23 mouse cellular contexts compared by ENCODE assay signal in the genomic region with DNA sequence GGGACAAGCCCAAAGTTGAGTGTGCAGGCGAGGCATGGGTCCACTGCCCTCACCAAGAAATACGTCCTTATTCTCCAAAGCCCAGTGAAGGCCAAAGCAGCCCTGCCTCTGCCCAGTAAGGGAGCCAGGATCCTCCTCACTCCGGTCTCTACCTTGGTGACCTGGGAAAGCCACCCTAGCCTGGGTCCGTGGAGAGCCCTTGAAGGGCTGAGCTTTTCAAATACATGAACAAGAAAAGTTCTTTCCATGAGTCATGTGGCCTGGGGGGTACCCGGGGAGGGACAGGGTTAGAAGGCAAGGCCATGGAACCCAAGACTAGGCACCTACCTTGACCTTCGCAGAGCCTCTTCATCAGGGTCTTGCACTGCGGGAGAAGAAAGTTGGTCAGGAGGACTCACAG. TPM values are rescaled to one million over a fixed set of nuclear protein-coding genes. Genes with fewer than 3 reads are reported as not detected.
DNase-seq lines count a peak whose midpoint lies in the region; ATAC-seq and TF ChIP-seq lines count a peak whose summit lies in the region.
"Had no signal": no experiment of that assay in that cellular context is flagged by ENCODE, and none has a peak within 500 bp of the region (broad histone marks: within the 10 kb centered on the region; RNA-seq: fewer than 3 reads in every experiment).

No protein-coding gene starts in this region.

- no peak overlapping the region for H3K4me2 ChIP-seq in heart, embryonic 12.5 days
- no peak overlapping the region for H3K4me2 ChIP-seq in intestine, embryonic 15.5 days (replicated peaks)
- no peak overlapping the region for H3K4me2 ChIP-seq in intestine, postnatal 0 days (replicated peaks; ENCODE audit: low read depth)
- no peak overlapping the region for H3K4me2 ChIP-seq in limb, embryonic 15.5 days
- H3K4me2 ChIP-seq in midbrain, embryonic 11.5 days: no peak overlapping the region
- H3K4me2 ChIP-seq: hindbrain, embryonic 12.5 days had no signal

- peak overlapping the region; percentile 41; the same call in 1 of the 2 replicates for H3K9ac ChIP-seq in heart, embryonic 12.5 days
- H3K9ac ChIP-seq in intestine, embryonic 15.5 days: no peak overlapping the region
- no peak overlapping the region for H3K9ac ChIP-seq in intestine, postnatal 0 days (ENCODE audit: low read depth, low read length)
- no peak overlapping the region for H3K9ac ChIP-seq in limb, embryonic 15.5 days
- no peak overlapping the region for H3K9ac ChIP-seq in midbrain, embryonic 11.5 days (ENCODE audit: low read length)
- H3K9ac ChIP-seq: hindbrain, embryonic 12.5 days; kidney, embryonic 15.5 days had no signal

- H3K4me1 ChIP-seq in heart, embryonic 12.5 days (replicated peaks): peaks cover 79% of the 10 kb centered on the region
- peaks cover 12% of the 10 kb centered on the region for H3K4me1 ChIP-seq in intestine, embryonic 15.5 days (replicated peaks)
- no peaks in the 10 kb centered on the region for H3K4me1 ChIP-seq in intestine, postnatal 0 days (replicated peaks; ENCODE audit: control insufficient read depth, insufficient read depth, low read length)
- peaks cover 62% of the 10 kb centered on the region for H3K4me1 ChIP-seq in limb, embryonic 15.5 days
- no peaks in the 10 kb centered on the region for H3K4me1 ChIP-seq in midbrain, embryonic 11.5 days (ENCODE audit: control insufficient read depth, insufficient read depth, low read length)

- H3K27me3 ChIP-seq in heart, embryonic 12.5 days (replicated peaks): no peaks in the 10 kb centered on the region
- no peaks in the 10 kb centered on the region for H3K27me3 ChIP-seq in intestine, embryonic 15.5 days (replicated peaks)
- no peaks in the 10 kb centered on the region for H3K27me3 ChIP-seq in intestine, postnatal 0 days (replicated peaks; ENCODE audit: control insufficient read depth, insufficient read depth, low read length)
- H3K27me3 ChIP-seq in limb, embryonic 15.5 days: no peaks in the 10 kb centered on the region
- H3K27me3 ChIP-seq in midbrain, embryonic 11.5 days (ENCODE audit: control insufficient read depth, insufficient read depth, low read length): no peaks in the 10 kb centered on the region; the same call in 1 of the 2 replicates
- H3K27me3 ChIP-seq: hindbrain, embryonic 12.5 days had no signal

- TF ChIP-seq CTCF in intestine, postnatal 0 days (IDR thresholded peaks at IDR 0.05; ENCODE audit: low read depth): no peak

- no peak overlapping the region for H3K4me3 ChIP-seq in heart, embryonic 12.5 days
- no peak overlapping the region for H3K4me3 ChIP-seq in intestine, embryonic 15.5 days (replicated peaks)
- no peak overlapping the region for H3K4me3 ChIP-seq in intestine, postnatal 0 days (ENCODE audit: low read depth, low read length)
- H3K4me3 ChIP-seq in limb, embryonic 15.5 days: no peak overlapping the region
- H3K4me3 ChIP-seq in midbrain, embryonic 11.5 days (ENCODE audit: low read depth, low read length): no peak overlapping the region
- H3K4me3 ChIP-seq: erythroblast, embryonic 14.5 days; forebrain, embryonic 10.5 days; hindbrain, embryonic 12.5 days; kidney, embryonic 15.5 days had no signal

- ATAC-seq in heart, embryonic 12.5 days (ENCODE audit: insufficient number of reproducible peaks, low FRiP score): no peak
- ATAC-seq in intestine, embryonic 15.5 days: no peak
- no peak for ATAC-seq in intestine, postnatal 0 days
- no peak for ATAC-seq in limb, embryonic 15.5 days (ENCODE audit: insufficient number of reproducible peaks, low FRiP score, low TSS enrichment, low read depth)
- ATAC-seq in midbrain, embryonic 11.5 days (ENCODE audit: low FRiP score): no peak
- ATAC-seq: hindbrain, embryonic 16.5 days; inflammation-experienced regulatory T-cells, adult 6 months had no signal

- peak overlapping the region; percentile 56; the same call in 1 of the 2 replicates for H3K27ac ChIP-seq in heart, embryonic 12.5 days (ENCODE audit: poor library complexity, severe bottlenecking)
- H3K27ac ChIP-seq in intestine, embryonic 15.5 days: peak overlapping the region; percentile 46; the same call in 1 of the 2 replicates
- no peak overlapping the region for H3K27ac ChIP-seq in intestine, postnatal 0 days (ENCODE audit: low read depth, low read length)
- H3K27ac ChIP-seq in limb, embryonic 15.5 days: peak overlapping the region; percentile 50; the same call in 1 of the 2 replicates
- H3K27ac ChIP-seq in midbrain, embryonic 11.5 days (ENCODE audit: low read depth, low read length): no peak overlapping the region
- H3K27ac ChIP-seq: forebrain, embryonic 10.5 days; hindbrain, embryonic 12.5 days; kidney, embryonic 15.5 days had no signal

- H3K9me3 ChIP-seq in heart, embryonic 12.5 days (replicated peaks): no peaks in the 10 kb centered on the region
- H3K9me3 ChIP-seq in intestine, embryonic 15.5 days: no peaks in the 10 kb centered on the region
- H3K9me3 ChIP-seq in intestine, postnatal 0 days (ENCODE audit: control insufficient read depth): no peaks in the 10 kb centered on the region
- H3K9me3 ChIP-seq in limb, embryonic 15.5 days: no peaks in the 10 kb centered on the region
- H3K9me3 ChIP-seq in midbrain, embryonic 11.5 days (ENCODE audit: control insufficient read depth, low read length): no peaks in the 10 kb centered on the region
- H3K9me3 ChIP-seq: forebrain, embryonic 10.5 days; hindbrain, embryonic 12.5 days; kidney, embryonic 15.5 days had no signal

- 87% methylated on average over 7 of the region's 7 CpGs for WGBS in heart, embryonic 12.5 days
- WGBS in intestine, embryonic 15.5 days: 93% methylated on average over 7 of the region's 7 CpGs
- WGBS in intestine, postnatal 0 days: 93% methylated on average over 7 of the region's 7 CpGs
- 94% methylated on average over 7 of the region's 7 CpGs for WGBS in limb, embryonic 15.5 days
- WGBS in midbrain, embryonic 11.5 days: 91% methylated on average over 7 of the region's 7 CpGs

- peak; percentile 94 for DNase-seq in heart, adult 11 months
- no peak for DNase-seq in heart, postnatal 25 days (ENCODE audit: low spot score)
- DNase-seq in heart, postnatal 4 days: no peak
- no peak for DNase-seq in midbrain, embryonic 11.5 days (ENCODE audit: low spot score, missing footprints)
- DNase-seq: adrenal gland, adult 2 months; adrenal gland, postnatal 25 days; cerebellum, adult 9-11 months; kidney, adult 18-20 months had no signal

- intact Hi-C loops in heart, postnatal 25 days (cut with DNase I): loop anchor here (5.0 kb wide), 1 partner anchor 109 kb away; no protein-coding TSS in a partner anchor

- H3K36me3 ChIP-seq in heart, embryonic 12.5 days: peaks cover 21% of the 10 kb centered on the region
- H3K36me3 ChIP-seq in intestine, embryonic 15.5 days: no peaks in the 10 kb centered on the region
- H3K36me3 ChIP-seq in intestine, postnatal 0 days (ENCODE audit: control insufficient read depth, insufficient read depth): no peaks in the 10 kb centered on the region
- no peaks in the 10 kb centered on the region for H3K36me3 ChIP-seq in limb, embryonic 15.5 days
- no peaks in the 10 kb centered on the region for H3K36me3 ChIP-seq in midbrain, embryonic 11.5 days (ENCODE audit: control insufficient read depth, insufficient read depth, low read length)
- H3K36me3 ChIP-seq: forebrain, embryonic 10.5 days; hindbrain, embryonic 12.5 days; kidney, embryonic 15.5 days had no signal

RNA-seq across cellular contexts. Expression of a gene that starts 22.0 kb away (rescaled TPM):
- total RNA-seq in heart, postnatal 25 days (2021): 1,000 to 10,000 TPM; 1,007 to 1,096 TPM
- 226 and 239 TPM in 2 replicates for polyA plus RNA-seq in heart, embryonic 12.5 days (2016; fragmentation: Nextera tagmentation; extraction: Ambion mirVana)
- total RNA-seq in heart, postnatal 4 days (2021): 100 to 1,000 TPM; 709 to 766 TPM
- 7.6 and 7.8 TPM in 2 replicates for polyA plus RNA-seq in intestine, embryonic 15.5 days (2015; fragmentation: Nextera tagmentation; extraction: Ambion mirVana)
- 15.2 and 16.2 TPM in 2 replicates for polyA plus RNA-seq in intestine, postnatal 0 days (2015; fragmentation: Nextera tagmentation; extraction: Ambion mirVana)
- 28.2 and 98.7 TPM in 2 replicates for polyA plus RNA-seq in limb, embryonic 15.5 days (2015; fragmentation: Nextera tagmentation; extraction: Ambion mirVana)
- 0.07 TPM in 1 of 2 replicates, not detected in the other for polyA plus RNA-seq in midbrain, embryonic 11.5 days (2014; fragmentation: Nextera tagmentation; extraction: Ambion mirVana)
- total RNA-seq: granulocyte monocyte progenitor cell, adult 5-6 weeks had no signal
- polyA plus RNA-seq: erythroblast, embryonic 14.5 days; inflammation-experienced regulatory T-cells, adult 6 months had no signal

RNA-seq across cellular contexts. Expression of a gene that starts 33.4 kb away (rescaled TPM):
- 1 to 10 TPM; 2.6 to 2.9 TPM for total RNA-seq in heart, postnatal 25 days (2021)
- 4.3 and 4.9 TPM in 2 replicates for polyA plus RNA-seq in heart, embryonic 12.5 days (2016; fragmentation: Nextera tagmentation; extraction: Ambion mirVana)
- 1 to 10 TPM; 2.9 to 4.8 TPM for total RNA-seq in heart, postnatal 4 days (2021)
- 0.37 TPM in 1 of 2 replicates, not detected in the other for polyA plus RNA-seq in intestine, embryonic 15.5 days (2015; fragmentation: Nextera tagmentation; extraction: Ambion mirVana)
- 0.26 and 0.69 TPM in 2 replicates for polyA plus RNA-seq in intestine, postnatal 0 days (2015; fragmentation: Nextera tagmentation; extraction: Ambion mirVana)
- polyA plus RNA-seq in limb, embryonic 15.5 days (2015; fragmentation: Nextera tagmentation; extraction: Ambion mirVana): 0.20 and 0.63 TPM in 2 replicates
- 0.17 TPM in 1 of 2 replicates, not detected in the other for polyA plus RNA-seq in midbrain, embryonic 11.5 days (2014; fragmentation: Nextera tagmentation; extraction: Ambion mirVana)
- total RNA-seq: adrenal gland, postnatal 25 days; gastrocnemius, adult 8-10 months; granulocyte monocyte progenitor cell, adult 5-6 weeks had no signal
- polyA plus RNA-seq: erythroblast, embryonic 14.5 days; forebrain, embryonic 14.5 days; hindbrain, embryonic 12.5 days; hindbrain, embryonic 16.5 days; inflammation-experienced regulatory T-cells, adult 6 months had no signal

RNA-seq across cellular contexts. Expression of a gene that starts 43.9 kb away (rescaled TPM):
- not detected for total RNA-seq in heart, postnatal 25 days (2021)
- polyA plus RNA-seq in heart, embryonic 12.5 days (2016; fragmentation: Nextera tagmentation; extraction: Ambion mirVana): not detected in 2 replicates
- total RNA-seq in heart, postnatal 4 days (2021): not detected
- not detected in 2 replicates for polyA plus RNA-seq in intestine, embryonic 15.5 days (2015; fragmentation: Nextera tagmentation; extraction: Ambion mirVana)
- polyA plus RNA-seq in intestine, postnatal 0 days (2015; fragmentation: Nextera tagmentation; extraction: Ambion mirVana): not detected in 2 replicates
- not detected in 2 replicates for polyA plus RNA-seq in limb, embryonic 15.5 days (2015; fragmentation: Nextera tagmentation; extraction: Ambion mirVana)
- not detected in 2 replicates for polyA plus RNA-seq in midbrain, embryonic 11.5 days (2014; fragmentation: Nextera tagmentation; extraction: Ambion mirVana)
- total RNA-seq: adrenal gland, adult 2 months; adrenal gland, postnatal 25 days; ES-E14; gastrocnemius, adult 8-10 months; granulocyte monocyte progenitor cell, adult 5-6 weeks had no signal
- polyA plus RNA-seq: adrenal gland, adult 2 months; embryonic facial prominence, embryonic 14.5 days; forebrain, embryonic 10.5 days; forebrain, embryonic 14.5 days; hindbrain, embryonic 12.5 days; hindbrain, embryonic 16.5 days; inflammation-experienced regulatory T-cells, adult 6 months; kidney, embryonic 15.5 days had no signal

Comparison
In these comparisons a context has a peak if more than half of its experiments do, and no peak if none do; other contexts are left out.
1. H3K27ac ChIP-seq: peak in heart, embryonic 12.5 days (single experiment), intestine, embryonic 15.5 days (single experiment) and limb, embryonic 15.5 days (single experiment); none in intestine, postnatal 0 days (single experiment) and midbrain, embryonic 11.5 days (single experiment).